Mouse (Mus musculus): Measurements from ENCODE around the gene Sdc3.

GRCm38 (mm10) chr4:130860902-130861652 is 68.7 kb downstream of the Sdc3 start:
- TF ChIP-seq CTCF (IDR thresholded peaks at IDR 0.05; ENCODE audit: low read depth) (no peak), EP300 (IDR thresholded peaks at IDR 0.05; ENCODE audit: low read depth) (no peak)
